Mouse (Mus musculus): ENCODE results near the gene Tm4sf1.

Tm4sf1 gene

GRCm38 (mm10) chr3:57301921-57302539 is at the start of gene Tm4sf1:
TSS of gene Tm4sf1 (minus strand) at chr3:57301988.
- no peak for DNase-seq (ENCODE audit: low spot score)

GRCm38 (mm10) chr3:57344811-57345210 is 43.0 kb upstream of the Tm4sf1 start:
- DNase-seq (ENCODE audit: low spot score) = no peak

- no peak for DNase-seq (ENCODE audit: low spot score)
Observed at GRCm38 (mm10) chr3:57343837-57344607, 42.2 kb upstream of the Tm4sf1 start.

- DNase-seq (ENCODE audit: low spot score) = no peak
Observed at GRCm38 (mm10) chr3:57342976-57343375, 41.2 kb upstream of the Tm4sf1 start.

- DNase-seq (ENCODE audit: low spot score) = no peak
Observed at GRCm38 (mm10) chr3:57341321-57341720, 39.5 kb upstream of the Tm4sf1 start.

- DNase-seq (ENCODE audit: low spot score) = no peak
Observed at GRCm38 (mm10) chr3:57335080-57335815, 33.5 kb upstream of the Tm4sf1 start.

- no peak for DNase-seq (ENCODE audit: low spot score)
Observed at GRCm38 (mm10) chr3:57327941-57328340, 26.2 kb upstream of the Tm4sf1 start.

GRCm38 (mm10) chr3:57307076-57307475 is 5.3 kb upstream of the Tm4sf1 start:
- no peak for DNase-seq (ENCODE audit: low spot score)

GRCm38 (mm10) chr3:57305564-57305963 is 3.8 kb upstream of the Tm4sf1 start:
- DNase-seq (ENCODE audit: low spot score) = no peak

- no peak for DNase-seq (ENCODE audit: low spot score)
Observed at GRCm38 (mm10) chr3:57304484-57304883, 2.7 kb upstream of the Tm4sf1 start.

- DNase-seq (ENCODE audit: low spot score) = no peak
Observed at GRCm38 (mm10) chr3:57304050-57304449, 2.3 kb upstream of the Tm4sf1 start.

- no peak for DNase-seq (ENCODE audit: low spot score)
Observed at GRCm38 (mm10) chr3:57303486-57303885, 1.7 kb upstream of the Tm4sf1 start.

GRCm38 (mm10) chr3:57302886-57303285 is 1.1 kb upstream of the Tm4sf1 start:
- no peak for DNase-seq (ENCODE audit: low spot score)

- DNase-seq (ENCODE audit: low spot score) = no peak
Observed at GRCm38 (mm10) chr3:57301366-57301765, 422 bp downstream of the Tm4sf1 start.

GRCm38 (mm10) chr3:57297991-57298390 is 3.8 kb downstream of the Tm4sf1 start:
- DNase-seq (ENCODE audit: low spot score) = no peak

- DNase-seq (ENCODE audit: low spot score) = no peak
Observed at GRCm38 (mm10) chr3:57296574-57296973, 5.2 kb downstream of the Tm4sf1 start.

GRCm38 (mm10) chr3:57295631-57296030 is 6.2 kb downstream of the Tm4sf1 start:
- DNase-seq (ENCODE audit: low spot score) = no peak

GRCm38 (mm10) chr3:57294742-57295525 is 6.9 kb downstream of the Tm4sf1 start:
- DNase-seq (ENCODE audit: low spot score) = no peak

GRCm38 (mm10) chr3:57293925-57294324 is 7.9 kb downstream of the Tm4sf1 start:
- no peak for DNase-seq (ENCODE audit: low spot score)

- no peak for DNase-seq (ENCODE audit: low spot score)
Observed at GRCm38 (mm10) chr3:57292826-57293225, 9.0 kb downstream of the Tm4sf1 start.

GRCm38 (mm10) chr3:57288944-57289491 is 12.8 kb downstream of the Tm4sf1 start:
- no peak for DNase-seq (ENCODE audit: low spot score)
